Mouse (Mus musculus) left cerebral cortex, postnatal 14 days (tissue): ENCODE measurements around the gene Gorasp1. TPM values are rescaled to one million over a fixed set of nuclear protein-coding genes. Genes with fewer than 3 reads are reported as not detected.

Source experiments
- DNase-seq, 2 experiments: peaks; one replicate each; pipeline ENCODE4 v3.0.0; 2021 to 2022; ENCODE audit warnings: low spot score in 2 of 2, mixed read lengths in 1 of 2
- intact Hi-C: fragments of 180-260 bp; cut with DNase I; formaldehyde crosslinking; loops from one replicate; pipeline ENCODE4 v1.15.1; 2025
- total RNA-seq, 2 experiments: library from RNA; stranded (reverse); gene quantifications; 2 replicates each; pipeline ENCODE4 v1.2.3; 2021

The Gorasp1 gene
- total RNA-seq, 2 experiments from 2014 or later, result 31.3 to 33.7 TPM

GRCm38 (mm10) chr9:119890692-119891091 is 46.7 kb downstream of the Gorasp1 start:
- intact Hi-C loops, result loop anchor here (10.0 kb wide), 1 partner anchor 246 kb away; no protein-coding TSS in a partner anchor
- peak; percentile 54 to 69 for DNase-seq

DNA sequence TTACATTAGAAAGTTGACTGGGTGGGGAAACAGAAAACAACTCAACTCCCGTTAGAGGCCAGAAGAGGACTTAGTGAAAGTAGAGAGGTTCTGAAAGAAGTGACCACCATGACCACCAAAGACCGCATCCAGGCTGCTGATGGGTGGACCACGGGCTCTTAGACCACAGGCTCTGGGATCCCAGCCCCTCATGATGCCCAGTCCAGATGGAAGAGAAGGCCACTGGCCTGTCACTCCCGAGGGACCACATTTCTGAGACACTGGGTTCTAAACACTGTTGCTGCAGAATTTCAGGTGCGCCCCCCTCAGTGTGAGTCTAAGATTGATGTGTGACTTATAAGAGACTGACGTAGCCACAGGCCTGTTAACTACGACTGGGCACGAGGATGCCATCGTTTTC is 47.9 kb downstream of the Gorasp1 start:
- DNase-seq, result no peak
- intact Hi-C loops, result loop anchor here (10.0 kb wide), 2 partner anchors 95 to 425 kb away; no protein-coding TSS in a partner anchor

DNA sequence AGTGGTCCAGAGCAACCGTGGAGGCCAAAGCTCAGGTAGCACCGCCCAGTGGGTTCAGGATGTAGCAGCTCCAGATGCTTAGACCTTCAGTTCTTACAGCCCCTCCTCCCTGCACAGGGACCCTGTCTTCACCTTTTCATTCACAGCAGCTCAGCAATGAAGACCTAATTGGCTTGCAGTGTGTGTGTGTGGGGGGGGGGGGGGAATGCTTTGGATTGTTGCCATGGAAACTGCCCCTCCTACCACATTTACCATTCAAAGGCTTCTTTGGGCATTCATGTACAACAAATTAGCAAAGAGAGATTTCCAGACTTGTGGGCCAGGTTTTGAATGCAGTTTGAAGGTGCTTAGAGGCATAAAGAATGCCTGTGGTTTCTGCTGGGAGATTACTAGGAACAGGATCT is 48.5 kb downstream of the Gorasp1 start:
- DNase-seq, result peak in 1 of 2 experiments; percentile 38

GRCm38 (mm10) chr9:119887144-119887901 is 50.0 kb downstream of the Gorasp1 start:
- no peak for DNase-seq
- intact Hi-C loops, result loop anchor here (10.0 kb wide), 2 partner anchors 93 to 423 kb away; no protein-coding TSS in a partner anchor

More for the DNA sequence above, 48.5 kb downstream of the Gorasp1 start:
- intact Hi-C loops, result loop anchor here (10.0 kb wide), 2 partner anchors 94 to 424 kb away; no protein-coding TSS in a partner anchor

Other genes starting within 250 kb of the Gorasp1 start
- gene Scn10a, start 218.2 kb downstream of the Gorasp1 start, total RNA-seq, result under 1 TPM; 0.17 to 0.20 TPM
- under 1 TPM; 0.13 to 0.40 TPM for gene Scn11a, start 112.1 kb downstream of the Gorasp1 start, total RNA-seq
- 10 to 100 TPM; 75.3 to 79.6 TPM for gene Wdr48, start 42.7 kb downstream of the Gorasp1 start, total RNA-seq
- gene Ttc21a, start within 50 bp of the Gorasp1 start, total RNA-seq, result under 1 TPM; 0.55 TPM
- 10 to 100 TPM in 1 of 2 experiments, 1 to 10 TPM in 1; 9.4 to 11.1 TPM for gene Csrnp1, start 47.1 kb upstream of the Gorasp1 start, total RNA-seq
- under 1 TPM; 0.08 to 0.09 TPM for gene Xirp1, start 86.0 kb upstream of the Gorasp1 start, total RNA-seq
- 10 to 100 TPM; 34.9 to 36.7 TPM for gene Cx3cr1, start 132.3 kb upstream of the Gorasp1 start, total RNA-seq
- not detected for gene Ccr8, start 154.5 kb upstream of the Gorasp1 start, total RNA-seq
- 10 to 100 TPM; 24.2 to 27.0 TPM for gene Slc25a38, start 172.8 kb upstream of the Gorasp1 start, total RNA-seq
- 100 to 1,000 TPM; 505 to 517 TPM for gene Rpsa, start 190.1 kb upstream of the Gorasp1 start, total RNA-seq
- gene Mobp, start 212.1 kb upstream of the Gorasp1 start, total RNA-seq, result 100 to 1,000 TPM; 128 to 224 TPM